Comparison of ENCODE assay signal across 16 mouse cellular contexts in genomic region chr11:108210749-108211148, GRCm38 (mm10).
"Had no signal": no experiment of that assay in that cellular context is flagged by ENCODE, and none has a peak within 500 bp of the region (broad histone marks: within the 10 kb centered on the region; RNA-seq: fewer than 3 reads in every experiment).

No protein-coding gene starts in this region.

- DNase-seq: kidney, adult 18-20 months; left cerebral cortex, postnatal 4 days; liver, embryonic 13.5 days; liver, postnatal 0 days; lung, postnatal 14 days; right cerebral cortex, postnatal 25 days; thymus, postnatal 4 days had no signal

- H3K4me2 ChIP-seq: limb, embryonic 15.5 days; liver, embryonic 13.5 days; lung, embryonic 15.5 days; midbrain, embryonic 12.5 days had no signal

- H3K9me3 ChIP-seq: limb, embryonic 15.5 days; liver, embryonic 13.5 days; lung, embryonic 15.5 days; megakaryocyte, embryonic 14.5 days; midbrain, embryonic 12.5 days had no signal

- H3K36me3 ChIP-seq: limb, embryonic 15.5 days; liver, embryonic 13.5 days; lung, embryonic 15.5 days; midbrain, embryonic 12.5 days had no signal

- H3K27ac ChIP-seq: hindbrain, postnatal 0 days; liver, embryonic 13.5 days; lung, embryonic 15.5 days; macrophage; midbrain, embryonic 12.5 days; stomach, postnatal 0 days had no signal

- H3K27me3 ChIP-seq: limb, embryonic 15.5 days; liver, embryonic 13.5 days; lung, embryonic 15.5 days; megakaryocyte, embryonic 14.5 days had no signal

- H3K4me3 ChIP-seq: layer of hippocampus, adult 2 months; limb, embryonic 15.5 days; liver, embryonic 13.5 days; lung, embryonic 15.5 days; midbrain, embryonic 12.5 days had no signal

- ATAC-seq: hindbrain, postnatal 0 days; liver, postnatal 0 days; midbrain, embryonic 16.5 days had no signal

- H3K9ac ChIP-seq: limb, embryonic 15.5 days; liver, embryonic 13.5 days; liver, postnatal 0 days; lung, embryonic 15.5 days; midbrain, embryonic 12.5 days had no signal
